Mouse (Mus musculus) small intestine, adult 2 months (tissue): Measurements from ENCODE around the gene Scyl2. TPM values are rescaled to one million over a fixed set of nuclear protein-coding genes. Genes with fewer than 3 reads are reported as not detected.
"Not testable (repeated sequence)": the region's sequence is repeated elsewhere in the genome, so short reads cannot be mapped to it uniquely, and the experiment has no call there.

ENCODE experiments used
- H3K27ac ChIP-seq: fragments of 200-500 bp; 2 replicates; pipeline ENCODE4 v1.5.1; 2012; ENCODE audit warnings: low read depth, low read length, control low read depth, inconsistent platforms; ENCODE audit not compliant: insufficient read depth
- H3K27me3 ChIP-seq: fragments of 200-500 bp; 2 replicates; pipeline ENCODE4 v1.6.1; 2012; ENCODE audit warnings: mild to moderate bottlenecking, moderate library complexity, low read length, inconsistent platforms; ENCODE audit not compliant: control insufficient read depth, insufficient read depth
- H3K36me3 ChIP-seq: fragments of 200-500 bp; 2 replicates; pipeline ENCODE4 v1.6.1; 2012; ENCODE audit warnings: mild to moderate bottlenecking, low read length, control low read depth, inconsistent platforms; ENCODE audit not compliant: control insufficient read depth, insufficient read depth
- H3K4me1 ChIP-seq: fragments of 200-500 bp; 2 replicates; pipeline ENCODE4 v1.6.1; 2012; ENCODE audit warnings: low read length, inconsistent platforms, mixed read lengths; ENCODE audit not compliant: control insufficient read depth, insufficient read depth, insufficient read length
- H3K4me3 ChIP-seq: fragments of 200-500 bp; 2 replicates; pipeline ENCODE4 v1.5.1; 2012; ENCODE audit warnings: low read depth, mild to moderate bottlenecking, control low read depth, inconsistent platforms, low read length, moderate library complexity
- CTCF ChIP-seq: fragments of 200-500 bp; IDR thresholded peaks from 2 replicates; pipeline ENCODE4 v1.5.1; 2012; ENCODE audit warnings: low read depth, mild to moderate bottlenecking, control low read depth, inconsistent platforms, low read length, moderate library complexity, mixed read lengths; ENCODE audit not compliant: insufficient replicate concordance, insufficient read length; ENCODE audit errors: extremely low read depth
- POLR2A ChIP-seq: fragments of 200-500 bp; IDR thresholded peaks from 2 replicates; pipeline ENCODE4 v1.6.1; 2012; ENCODE audit warnings: low read depth, mild to moderate bottlenecking, control low read depth, inconsistent platforms, low read length, moderate library complexity
- WGBS: fragments of 180-500 bp; shearing (Covaris S2); methylation state at CpG from one replicate; pipeline ENCODE4 v1.1.7; 2018; 5-methylcytosine and 5-hydroxymethylcytosine counted together
- polyA plus RNA-seq: library from polyadenylated mRNA; depleted of rRNA; stranded (reverse); fragments of >200 nt; gene quantifications from 2 replicates; pipeline ENCODE4 v1.2.3, GENCODE M21; 2012

Scyl2 gene
- polyA plus RNA-seq, 1 experiment: 8.9 TPM

GRCm38 (mm10) chr10:89678054-89678453 is 8.0 kb downstream of the Scyl2 start:
- Histone ChIP-seq H3K4me1 (peaks cover 7% of the 10 kb centered on the region; the same call in 1 of the 2 replicates), H3K4me3 (no peak overlapping the region), H3K36me3 (peaks cover 2% of the 10 kb centered on the region), H3K27me3 (no peaks in the 10 kb centered on the region), H3K27ac (no peak overlapping the region)
- WGBS: 90% methylated on average over 4 of the region's 4 CpGs
- TF ChIP-seq CTCF (no peak), POLR2A (no peak)

GRCm38 (mm10) chr10:89676609-89677008 is 9.5 kb downstream of the Scyl2 start:
- H3K4me1 ChIP-seq: peaks cover 7% of the 10 kb centered on the region; the same call in 1 of the 2 replicates
- WGBS: 80% methylated on average over 4 of the region's 4 CpGs

GRCm38 (mm10) chr10:89670371-89670770 is 15.7 kb downstream of the Scyl2 start:
- WGBS: 96% methylated on average over 5 of the region's 5 CpGs
- not testable (repeated sequence) for H3K27ac ChIP-seq

More at GRCm38 (mm10) chr10:89676609-89677008, 9.5 kb downstream of the Scyl2 start:
- Histone ChIP-seq H3K36me3 (peaks cover 2% of the 10 kb centered on the region), H3K27me3 (no peaks in the 10 kb centered on the region), H3K27ac (no peak overlapping the region), H3K4me3 (no peak overlapping the region)
- no peak for TF ChIP-seq CTCF
- TF ChIP-seq POLR2A: no peak

GRCm38 (mm10) chr10:89667571-89667970 is 18.5 kb downstream of the Scyl2 start:
- H3K27me3 ChIP-seq: no peaks in the 10 kb centered on the region
- TF ChIP-seq CTCF: no peak
- no peak for TF ChIP-seq POLR2A
- no peak overlapping the region for H3K27ac ChIP-seq
- H3K36me3 ChIP-seq: peaks cover 15% of the 10 kb centered on the region
- WGBS: 82% methylated on average over 7 of the region's 7 CpGs
- no peak overlapping the region for H3K4me3 ChIP-seq
- H3K4me1 ChIP-seq: no peaks in the 10 kb centered on the region

More at GRCm38 (mm10) chr10:89670371-89670770, 15.7 kb downstream of the Scyl2 start:
- H3K4me3 ChIP-seq, H3K36me3 ChIP-seq, H3K27me3 ChIP-seq, H3K4me1 ChIP-seq: not testable (repeated sequence)

- TF ChIP-seq POLR2A (no peak), CTCF (no peak)
- WGBS: 86% methylated on average over 9 of the region's 9 CpGs
- H3K36me3 ChIP-seq: peaks cover 25% of the 10 kb centered on the region
- H3K4me3 ChIP-seq: no peak overlapping the region
- no peaks in the 10 kb centered on the region for H3K4me1 ChIP-seq
- H3K27ac ChIP-seq: no peak overlapping the region
- H3K27me3 ChIP-seq: no peaks in the 10 kb centered on the region
These were observed 20.4 kb downstream of the Scyl2 start for GRCm38 (mm10) chr10:89665679-89666078.

- H3K4me3 ChIP-seq: no peak overlapping the region
- H3K4me1 ChIP-seq: no peaks in the 10 kb centered on the region
- H3K36me3 ChIP-seq: peaks cover 25% of the 10 kb centered on the region
- no peak for TF ChIP-seq CTCF
- no peak for TF ChIP-seq POLR2A
- H3K27me3 ChIP-seq: no peaks in the 10 kb centered on the region
- no peak overlapping the region for H3K27ac ChIP-seq
- 90% methylated on average over 8 of the region's 8 CpGs for WGBS
These were observed 21.0 kb downstream of the Scyl2 start for GRCm38 (mm10) chr10:89664977-89665645.

GRCm38 (mm10) chr10:89656366-89656765 is 29.7 kb downstream of the Scyl2 start:
- WGBS: 81% methylated on average over 5 of the region's 5 CpGs
- peaks cover 57% of the 10 kb centered on the region for H3K36me3 ChIP-seq
- TF ChIP-seq POLR2A: no peak
- TF ChIP-seq CTCF: no peak

More at GRCm38 (mm10) chr10:89656366-89656765, 29.7 kb downstream of the Scyl2 start:
- Histone ChIP-seq H3K4me3 (no peak overlapping the region), H3K4me1 (no peaks in the 10 kb centered on the region), H3K27ac (no peak overlapping the region), H3K27me3 (no peaks in the 10 kb centered on the region)
